Mouse (Mus musculus) gastrocnemius, postnatal 10 days (tissue): ENCODE measurements around the gene Wdr60. TPM values are rescaled to one million over a fixed set of nuclear protein-coding genes. Genes with fewer than 3 reads are reported as not detected.

Source experiments
- DNase-seq: peaks from one replicate; pipeline ENCODE4 v3.0.0; 2021; ENCODE audit warnings: mixed read lengths
- microRNA-seq, 2 experiments: library from miRNA; unstranded; fragments of <30 nt; microRNA quantifications; one replicate each; pipeline ENCODE4 v1.2.0; 2021
- total RNA-seq, 2 experiments: library from RNA; stranded (reverse); gene quantifications; 2 replicates each; pipeline ENCODE4 v1.2.3; 2021

Gene Wdr60
- total RNA-seq, 2 experiments from 2014 or later, result 4.8 to 5.7 TPM

DNA sequence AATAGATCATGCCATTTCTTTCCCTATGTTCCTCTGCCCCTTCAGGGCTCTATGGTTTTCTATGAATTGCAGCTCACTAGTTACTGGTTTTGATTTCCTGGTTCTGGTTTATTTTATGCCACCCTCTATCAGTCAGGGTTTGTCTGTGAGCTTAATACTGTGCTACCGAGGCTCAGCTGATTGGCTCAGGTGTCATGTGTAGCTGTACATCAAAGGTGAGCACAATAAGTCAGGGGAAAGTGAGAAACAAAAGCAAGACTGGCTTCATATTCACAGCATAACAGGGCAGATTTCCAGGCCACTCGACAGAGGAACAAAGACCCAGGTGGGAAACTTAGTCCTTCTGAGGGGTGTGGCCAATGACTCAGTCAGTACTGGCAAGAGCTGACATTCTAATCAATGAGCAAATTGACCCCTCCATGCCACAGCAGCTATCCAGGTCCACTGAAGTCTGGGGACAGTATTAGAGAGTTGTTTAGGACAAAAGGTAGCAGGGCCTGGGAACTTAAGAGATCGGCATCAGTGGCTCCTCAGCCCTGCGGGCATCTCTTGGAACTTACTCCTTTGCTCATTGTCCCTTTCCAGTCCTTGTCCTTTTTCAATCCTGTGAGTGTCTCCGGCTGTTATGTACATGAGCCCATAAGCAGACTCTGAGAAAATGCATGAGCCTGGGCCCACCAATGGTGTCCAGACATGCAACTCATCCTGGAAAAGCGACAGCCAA is 79.4 kb downstream of the Wdr60 start:
- no peak for DNase-seq

DNA sequence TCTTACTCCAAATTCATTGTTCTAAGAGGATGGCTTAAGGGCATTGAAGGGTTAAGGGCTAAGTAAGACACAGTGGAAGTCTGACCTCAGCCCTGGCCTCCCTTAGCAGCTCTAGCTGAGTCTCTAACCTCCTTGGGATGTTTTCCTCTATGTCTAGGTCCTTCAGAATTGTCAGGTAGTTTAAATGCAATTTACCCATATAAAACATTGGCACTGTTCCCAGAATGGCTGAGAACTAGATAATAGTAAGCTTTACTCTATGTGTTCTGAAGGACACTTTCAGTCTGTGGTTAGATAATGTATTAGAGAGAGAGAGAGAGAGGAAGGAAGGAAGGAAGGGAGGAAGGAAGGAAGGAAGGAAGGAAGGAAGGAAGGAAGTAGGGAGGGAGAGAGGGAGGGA is 80.4 kb downstream of the Wdr60 start:
- no peak for DNase-seq

DNA sequence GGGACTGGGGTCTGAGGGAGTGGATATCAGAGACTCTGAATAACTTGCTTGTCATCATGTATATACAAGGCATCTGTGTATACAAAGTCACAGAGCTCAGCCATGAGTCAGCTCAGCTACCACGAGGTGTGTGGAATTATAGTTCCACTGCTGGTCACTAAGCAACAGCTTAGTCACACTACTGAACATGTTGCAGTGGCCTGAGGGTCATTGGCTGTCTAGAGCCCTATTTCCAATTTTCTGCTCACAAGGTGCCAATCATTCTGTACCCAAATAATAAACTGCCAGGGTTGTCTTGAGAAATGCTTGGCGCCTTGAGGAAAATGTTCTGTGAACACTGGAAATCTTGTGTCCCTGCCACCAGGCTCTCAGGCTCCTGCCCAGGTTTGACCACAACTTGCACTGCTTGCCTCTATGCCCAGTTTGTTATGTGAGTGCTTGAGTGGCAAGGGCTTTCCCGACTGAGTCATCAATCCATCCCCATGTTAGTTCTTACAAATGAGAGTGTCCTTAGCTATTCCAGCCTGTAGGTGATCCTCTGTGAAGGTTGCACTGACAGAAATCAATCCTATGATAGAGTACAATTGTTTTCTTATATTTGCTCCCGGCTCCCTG is 81.3 kb downstream of the Wdr60 start:
- no peak for DNase-seq

DNA sequence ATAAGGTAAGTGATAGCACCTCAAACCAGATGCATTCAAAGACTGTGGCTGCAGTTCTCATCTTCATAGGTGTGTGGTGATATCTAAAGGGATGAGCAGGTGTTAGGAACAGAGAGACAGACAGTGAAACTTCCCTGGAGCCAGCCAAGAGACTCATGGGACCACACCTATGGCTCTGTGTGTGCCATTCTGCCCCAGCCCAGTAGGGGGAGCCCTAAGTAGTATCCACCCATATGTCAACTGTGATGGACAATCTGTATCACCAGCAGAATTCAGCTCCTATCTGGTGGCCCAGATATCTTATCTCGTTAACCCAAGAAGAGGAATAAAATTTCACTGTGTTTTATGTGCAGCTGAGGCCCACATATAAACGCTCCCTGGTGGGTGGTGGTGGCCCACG is 85.9 kb downstream of the Wdr60 start:
- no peak for DNase-seq

DNA sequence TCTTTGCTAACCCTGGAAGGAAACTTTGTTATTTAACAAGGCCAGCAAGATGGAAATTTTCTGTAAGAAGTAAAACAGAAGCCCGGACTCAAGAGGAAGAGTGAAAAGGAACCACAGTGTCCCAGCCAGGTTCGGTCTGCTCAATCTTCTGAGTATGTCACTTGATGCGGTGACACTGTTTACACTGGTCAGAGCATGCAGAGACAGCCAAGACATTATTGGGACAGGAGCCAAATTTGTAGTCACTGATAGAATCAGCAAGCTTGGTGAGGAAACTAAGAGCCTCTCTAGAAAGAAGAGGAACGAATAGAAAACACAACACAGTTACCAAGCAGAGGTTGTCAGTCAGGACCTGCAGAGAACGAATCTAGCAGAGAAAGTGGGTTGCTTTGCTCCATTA is 93.2 kb downstream of the Wdr60 start:
- no peak for DNase-seq

DNA sequence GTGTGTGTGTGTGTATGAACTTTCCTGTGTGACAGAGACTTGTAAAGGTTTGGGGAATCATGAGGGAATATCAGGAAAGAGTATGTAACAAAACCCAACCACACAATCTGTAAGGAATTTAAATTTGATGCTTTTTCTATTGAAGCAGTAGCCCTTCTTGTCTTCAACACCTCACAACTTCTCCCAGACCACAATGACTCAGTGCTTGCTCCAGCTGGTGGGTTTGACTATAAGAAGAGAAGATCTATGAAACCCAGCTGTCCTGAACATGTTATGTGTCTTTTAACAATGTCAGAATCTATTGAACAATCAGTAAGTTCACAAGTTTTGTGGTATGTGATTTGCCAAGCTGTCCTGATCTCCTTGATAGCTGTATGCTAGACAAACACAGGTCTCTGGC is 97.5 kb downstream of the Wdr60 start:
- no peak for DNase-seq

DNA sequence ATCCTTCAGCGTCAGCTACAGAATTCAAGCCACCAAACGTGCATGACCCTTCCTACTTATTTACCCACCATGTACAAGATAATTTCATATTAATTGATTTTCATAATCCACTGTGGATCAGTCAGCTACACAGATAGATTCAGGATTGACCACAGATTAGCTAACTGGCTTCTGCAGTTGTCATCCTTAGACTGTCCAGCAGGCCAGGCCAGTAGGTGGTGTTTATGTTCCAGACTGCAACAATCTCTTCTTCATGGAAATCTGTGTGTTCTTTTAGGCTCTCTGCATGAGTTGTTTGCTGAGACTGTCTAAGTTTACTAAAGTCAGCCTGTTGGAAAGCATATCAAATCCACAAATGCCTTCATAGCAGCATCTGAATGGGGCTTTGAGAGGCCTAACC is 103.1 kb downstream of the Wdr60 start:
- no peak for DNase-seq

DNA sequence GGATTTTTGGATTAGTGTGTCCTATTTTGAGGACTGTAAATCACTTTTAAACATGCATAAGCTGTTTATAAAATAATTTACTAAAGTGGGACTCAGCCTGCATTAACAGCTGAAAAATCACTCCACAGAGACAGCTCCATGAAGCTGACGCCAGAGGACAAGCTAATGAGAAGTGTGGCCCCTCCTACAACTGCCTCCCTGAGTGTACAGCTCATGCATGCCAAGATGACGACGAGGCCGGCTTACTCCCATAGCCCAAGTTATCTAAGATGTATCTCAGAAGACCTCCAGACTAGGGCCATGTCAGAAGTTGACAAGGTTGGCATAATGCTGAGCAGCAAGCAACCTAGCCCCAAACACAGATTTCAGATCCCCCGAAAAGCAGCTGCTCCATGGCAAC is 103.6 kb downstream of the Wdr60 start:
- no peak for DNase-seq

DNA sequence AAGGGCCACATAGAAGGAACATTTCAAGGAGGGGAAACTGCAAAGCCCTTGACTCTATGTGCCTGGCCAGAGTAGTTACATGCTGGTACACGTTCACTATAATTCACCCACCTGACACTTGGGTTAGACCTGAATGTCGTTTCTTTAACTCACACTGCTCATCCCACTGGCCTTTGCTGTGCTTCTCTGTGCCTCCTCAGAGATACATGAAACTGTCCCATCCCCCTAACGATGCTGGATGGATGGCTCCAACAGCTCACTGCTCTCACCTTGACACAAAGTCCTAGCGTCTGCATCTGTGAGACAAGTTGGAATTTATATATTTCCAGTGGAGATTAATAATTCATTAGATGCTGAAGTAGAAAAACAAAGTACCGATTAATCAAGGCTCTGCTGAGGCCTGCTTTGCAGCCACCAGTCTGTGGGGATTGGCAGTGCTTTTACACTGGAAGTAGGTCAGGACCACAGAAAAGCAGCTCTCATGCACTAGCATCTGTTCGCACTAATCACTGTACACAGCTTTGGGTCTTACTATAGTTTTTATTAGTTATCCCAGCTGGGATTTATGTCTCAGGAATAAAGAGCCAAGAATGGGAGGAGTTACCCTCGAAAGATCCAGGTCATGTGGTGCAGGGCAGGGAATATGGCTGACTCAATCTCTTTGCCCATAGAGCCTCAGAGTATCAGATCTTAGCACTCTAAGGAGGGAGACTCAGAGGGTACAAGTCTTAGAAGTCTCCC is 105.9 kb downstream of the Wdr60 start:
- no peak for DNase-seq

Small RNA genes lying within 50 kb of the gene (microRNA-seq; reads per million reads assigned to microRNA genes)
- gene Gm23190, result 0 reads per million in 2 experiments

Other genes with a start within 250 kb of the Wdr60 start
- gene Zfp386, start 215.3 kb downstream of the Wdr60 start, total RNA-seq, result 10 to 100 TPM; 30.2 to 34.1 TPM
- 1 to 10 TPM; 4.7 to 5.0 TPM for gene Vipr2, start 185.3 kb downstream of the Wdr60 start, total RNA-seq
- not detected for gene Gm11027, start 12.4 kb upstream of the Wdr60 start, total RNA-seq
- gene Esyt2, start 18.2 kb upstream of the Wdr60 start, total RNA-seq, result 10 to 100 TPM; 24.7 to 30.6 TPM
- gene Ncapg2, start 142.4 kb upstream of the Wdr60 start, total RNA-seq, result 10 to 100 TPM; 10.0 to 14.9 TPM
- gene Ptprn2, start 222.7 kb upstream of the Wdr60 start, total RNA-seq, result under 1 TPM; 0.31 to 0.45 TPM